Mouse (Mus musculus) erythroblast, embryonic 14.5 days (primary cell): ENCODE data around the gene Pfdn6. TPM values are rescaled to one million over a fixed set of nuclear protein-coding genes. Genes with fewer than 3 reads are reported as not detected.

Source experiments
- H3K27me3 ChIP-seq: 2 replicates; pipeline ENCODE4 v1.6.1; 2012; ENCODE audit warnings: inconsistent platforms; ENCODE audit not compliant: control insufficient read depth
- H3K36me3 ChIP-seq: 2 replicates; pipeline ENCODE4 v1.6.1; 2012; ENCODE audit warnings: mild to moderate bottlenecking, inconsistent platforms; ENCODE audit not compliant: control insufficient read depth
- H3K4me1 ChIP-seq: 2 replicates; pipeline ENCODE4 v1.6.1; 2012; ENCODE audit warnings: inconsistent platforms; ENCODE audit not compliant: control insufficient read depth
- H3K4me3 ChIP-seq: replicated peaks from 2 replicates; pipeline ENCODE3; 2012; ENCODE audit warnings: moderate library complexity, mild to moderate bottlenecking, inconsistent platforms
- H3K9me3 ChIP-seq: 2 replicates; pipeline ENCODE4 v1.6.1; 2012; ENCODE audit warnings: low read length, inconsistent platforms, mixed read lengths; ENCODE audit not compliant: control insufficient read depth
- GATA1 ChIP-seq: IDR thresholded peaks from 2 replicates; pipeline ENCODE4 v1.6.1; 2012; ENCODE audit warnings: low read length, inconsistent platforms, mixed read lengths
- TAL1 ChIP-seq: IDR thresholded peaks from 3 replicates; pipeline ENCODE4 v1.6.1; 2012; ENCODE audit warnings: low read length, inconsistent platforms, mixed read lengths
- polyA plus RNA-seq: library from polyadenylated mRNA; stranded (reverse); fragments of >175 nt; gene quantifications from 2 replicates; pipeline ENCODE4 v1.2.3, GENCODE M21; 2012

Pfdn6 gene
- polyA plus RNA-seq, 1 experiment = 48.7 TPM

- Histone ChIP-seq H3K4me1 (peaks cover 62% of the 10 kb centered on the region), H3K27me3 (no peaks in the 10 kb centered on the region), H3K36me3 (peaks cover 52% of the 10 kb centered on the region), H3K9me3 (no peaks in the 10 kb centered on the region), H3K4me3 (peak overlapping the region; percentile 96)
- TF ChIP-seq TAL1 (no peak), GATA1 (no peak)
These were observed 1.4 kb downstream of the Pfdn6 start for GRCm38 (mm10) chr17:33938783-33939182.

GRCm38 (mm10) chr17:33936993-33937392, 3.1 kb downstream of the Pfdn6 start:
- no peak for TF ChIP-seq GATA1
- TF ChIP-seq TAL1 = no peak
- H3K4me3 ChIP-seq = no peak overlapping the region
- no peaks in the 10 kb centered on the region for H3K27me3 ChIP-seq
- peaks cover 11% of the 10 kb centered on the region for H3K9me3 ChIP-seq
- peaks cover 66% of the 10 kb centered on the region for H3K4me1 ChIP-seq
- H3K36me3 ChIP-seq = peaks cover 57% of the 10 kb centered on the region

- peaks cover 1% of the 10 kb centered on the region; the same call in 1 of the 2 replicates for H3K27me3 ChIP-seq
These were observed 4.6 kb downstream of the Pfdn6 start for GRCm38 (mm10) chr17:33935422-33936055.

GRCm38 (mm10) chr17:33932970-33933369, 7.2 kb downstream of the Pfdn6 start:
- TF ChIP-seq GATA1 (no peak), TAL1 (no peak)
- Histone ChIP-seq H3K36me3 (peaks cover 45% of the 10 kb centered on the region), H3K27me3 (peaks cover 2% of the 10 kb centered on the region; the same call in 1 of the 2 replicates), H3K9me3 (peaks cover 11% of the 10 kb centered on the region), H3K4me1 (peaks cover 71% of the 10 kb centered on the region), H3K4me3 (no peak overlapping the region)

More at GRCm38 (mm10) chr17:33935422-33936055, 4.6 kb downstream of the Pfdn6 start:
- Histone ChIP-seq H3K4me3 (no peak overlapping the region), H3K9me3 (peaks cover 11% of the 10 kb centered on the region), H3K36me3 (peaks cover 57% of the 10 kb centered on the region), H3K4me1 (peaks cover 64% of the 10 kb centered on the region)
- no peak for TF ChIP-seq GATA1
- no peak for TF ChIP-seq TAL1

GRCm38 (mm10) chr17:33932448-33932847, 7.7 kb downstream of the Pfdn6 start:
- H3K4me1 ChIP-seq = peaks cover 76% of the 10 kb centered on the region
- TF ChIP-seq TAL1 (no peak), GATA1 (no peak)
- H3K27me3 ChIP-seq = peaks cover 2% of the 10 kb centered on the region; the same call in 1 of the 2 replicates
- no peak overlapping the region for H3K4me3 ChIP-seq
- peaks cover 47% of the 10 kb centered on the region for H3K36me3 ChIP-seq
- peaks cover 11% of the 10 kb centered on the region for H3K9me3 ChIP-seq

- peaks cover 47% of the 10 kb centered on the region for H3K36me3 ChIP-seq
- peaks cover 2% of the 10 kb centered on the region; the same call in 1 of the 2 replicates for H3K27me3 ChIP-seq
- peaks cover 11% of the 10 kb centered on the region for H3K9me3 ChIP-seq
- no peak for TF ChIP-seq TAL1
- TF ChIP-seq GATA1 = no peak
- peaks cover 74% of the 10 kb centered on the region for H3K4me1 ChIP-seq
- no peak overlapping the region for H3K4me3 ChIP-seq
These were observed 8.2 kb downstream of the Pfdn6 start for GRCm38 (mm10) chr17:33931947-33932346.

GRCm38 (mm10) chr17:33931159-33931866, 8.8 kb downstream of the Pfdn6 start:
- Histone ChIP-seq H3K4me3 (peak overlapping the region; percentile 95), H3K27me3 (peaks cover 2% of the 10 kb centered on the region; the same call in 1 of the 2 replicates), H3K36me3 (peaks cover 48% of the 10 kb centered on the region), H3K9me3 (peaks cover 11% of the 10 kb centered on the region), H3K4me1 (peaks cover 73% of the 10 kb centered on the region)
- TF ChIP-seq TAL1 (no peak), GATA1 (no peak)

GRCm38 (mm10) chr17:33930280-33931158, 9.6 kb downstream of the Pfdn6 start:
- Histone ChIP-seq H3K9me3 (peaks cover 11% of the 10 kb centered on the region), H3K4me3 (peak overlapping the region; percentile 95), H3K4me1 (peaks cover 70% of the 10 kb centered on the region), H3K36me3 (peaks cover 54% of the 10 kb centered on the region), H3K27me3 (peaks cover 2% of the 10 kb centered on the region; the same call in 1 of the 2 replicates)
- TF ChIP-seq GATA1 (no peak), TAL1 (no peak)
